8 mouse cellular contexts compared by ENCODE assay signal in genomic region chr6:72164321-72165275, GRCm38 (mm10).
DNase-seq lines count a peak whose midpoint lies in the region; ATAC-seq lines count a peak whose summit lies in the region.

No protein-coding gene starts in this region.

- no peaks in the 10 kb centered on the region for H3K27me3 ChIP-seq in hindbrain, embryonic 15.5 days

- DNase-seq in T-cell, adult 2 months (ENCODE audit: low spot score): peak; percentile 76
- DNase-seq in cerebellum, postnatal 25 days: peak; percentile 90 to 92
- DNase-seq in frontal cortex, postnatal 36 days (ENCODE audit: low spot score in 2 of 2): peak; percentile 90 to 94
- DNase-seq in layer of hippocampus, postnatal 36 days: peak; percentile 86 to 87
- DNase-seq in lung, postnatal 25 days (ENCODE audit: low spot score): peak; percentile 85
- DNase-seq in retina, adult 2 months (ENCODE audit: low read depth, low spot score): peak; percentile 60
- peak; percentile 83 for DNase-seq in thymus, postnatal 25 days

- peak; percentile 93 for ATAC-seq in hindbrain, embryonic 15.5 days (ENCODE audit: low FRiP score, low read depth)

- H3K9me3 ChIP-seq in hindbrain, embryonic 15.5 days: no peaks in the 10 kb centered on the region

- 0 out of 2 replicates have a peak, but pooled peaks cover 9% of the 10 kb centered on the region for H3K4me1 ChIP-seq in hindbrain, embryonic 15.5 days (replicated peaks)

- no peak overlapping the region for H3K4me3 ChIP-seq in hindbrain, embryonic 15.5 days

- no peak overlapping the region for H3K4me2 ChIP-seq in hindbrain, embryonic 15.5 days

- no peak overlapping the region for H3K27ac ChIP-seq in hindbrain, embryonic 15.5 days (replicated peaks)

- 21% methylated on average over 20 of the region's 20 CpGs for WGBS in hindbrain, embryonic 15.5 days

- no peak overlapping the region for H3K9ac ChIP-seq in hindbrain, embryonic 15.5 days

- no peaks in the 10 kb centered on the region for H3K36me3 ChIP-seq in hindbrain, embryonic 15.5 days
